Comparison of ENCODE assay signal across 17 mouse cellular contexts in the genomic region with DNA sequence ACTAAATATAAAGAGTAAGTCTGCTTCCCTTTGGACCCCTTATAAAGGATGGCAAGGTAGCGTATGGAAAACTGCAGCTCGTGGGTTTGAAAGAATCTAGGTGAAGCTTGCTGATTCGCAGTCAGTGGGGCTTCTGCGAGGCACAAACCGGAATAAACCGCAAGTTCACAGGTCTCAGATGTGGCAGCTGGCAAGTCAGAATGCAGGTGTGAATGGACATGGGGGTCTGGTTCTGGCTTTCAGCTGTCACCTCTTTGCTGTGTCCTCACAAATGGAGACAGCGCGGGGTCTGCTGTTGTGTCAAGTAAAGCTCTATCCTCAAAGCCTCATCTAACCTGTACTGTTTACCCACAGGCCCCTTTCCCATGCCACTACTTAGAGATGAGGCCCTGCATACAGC.
A peak's percentile ranks its signal among the peaks of the same experiment; 100 is the strongest.
DNase-seq lines count a peak whose midpoint lies in the region; ATAC-seq lines count a peak whose summit lies in the region.
"Had no signal": no experiment of that assay in that cellular context is flagged by ENCODE, and none has a peak within 500 bp of the region (broad histone marks: within the 10 kb centered on the region; RNA-seq: fewer than 3 reads in every experiment).

No protein-coding gene starts in this region.

- no peak overlapping the region for H3K27ac ChIP-seq in heart, embryonic 10.5 days
- 0 out of 2 replicates have a peak overlapping the region, but pooled peaks have one; percentile 46 for H3K27ac ChIP-seq in midbrain, embryonic 10.5 days (replicated peaks)
- no peak overlapping the region for H3K27ac ChIP-seq in midbrain, embryonic 16.5 days (ENCODE audit: low read length)
- H3K27ac ChIP-seq in neural tube, embryonic 15.5 days (replicated peaks): no peak overlapping the region
- H3K27ac ChIP-seq: embryonic facial prominence, embryonic 13.5 days; forebrain, embryonic 12.5 days had no signal

- H3K4me3 ChIP-seq in heart, embryonic 10.5 days: no peak overlapping the region
- H3K4me3 ChIP-seq in midbrain, embryonic 10.5 days: no peak overlapping the region
- H3K4me3 ChIP-seq in midbrain, embryonic 16.5 days (ENCODE audit: low read depth, low read length): no peak overlapping the region
- no peak overlapping the region for H3K4me3 ChIP-seq in neural tube, embryonic 15.5 days (replicated peaks)
- H3K4me3 ChIP-seq: embryonic facial prominence, embryonic 13.5 days; forebrain, embryonic 12.5 days had no signal

- no peaks in the 10 kb centered on the region for H3K9me3 ChIP-seq in heart, embryonic 10.5 days
- no peaks in the 10 kb centered on the region for H3K9me3 ChIP-seq in midbrain, embryonic 10.5 days (replicated peaks)
- no peaks in the 10 kb centered on the region for H3K9me3 ChIP-seq in midbrain, embryonic 16.5 days (replicated peaks; ENCODE audit: control insufficient read depth, low read length, poor library complexity, severe bottlenecking)
- H3K9me3 ChIP-seq in neural tube, embryonic 15.5 days (replicated peaks): no peaks in the 10 kb centered on the region
- H3K9me3 ChIP-seq: embryonic facial prominence, embryonic 13.5 days; forebrain, embryonic 12.5 days had no signal

- no peak overlapping the region for H3K4me2 ChIP-seq in midbrain, embryonic 16.5 days (ENCODE audit: low read length)
- no peak overlapping the region for H3K4me2 ChIP-seq in neural tube, embryonic 15.5 days
- H3K4me2 ChIP-seq: embryonic facial prominence, embryonic 13.5 days; forebrain, embryonic 12.5 days had no signal

- H3K27me3 ChIP-seq in heart, embryonic 10.5 days (ENCODE audit: insufficient read depth, poor library complexity, severe bottlenecking): no peaks in the 10 kb centered on the region
- H3K27me3 ChIP-seq in midbrain, embryonic 10.5 days (ENCODE audit: low read depth, poor library complexity, severe bottlenecking): no peaks in the 10 kb centered on the region
- no peaks in the 10 kb centered on the region for H3K27me3 ChIP-seq in midbrain, embryonic 16.5 days (ENCODE audit: control insufficient read depth, insufficient read depth, low read depth, low read length)
- no peaks in the 10 kb centered on the region for H3K27me3 ChIP-seq in neural tube, embryonic 15.5 days (replicated peaks)
- H3K27me3 ChIP-seq: embryonic facial prominence, embryonic 13.5 days; forebrain, embryonic 12.5 days had no signal

- ATAC-seq in midbrain, embryonic 16.5 days: no peak
- ATAC-seq in neural tube, embryonic 15.5 days (ENCODE audit: low FRiP score): no peak
- ATAC-seq: forebrain, embryonic 16.5 days had no signal

- peaks cover 23% of the 10 kb centered on the region for H3K4me1 ChIP-seq in heart, embryonic 10.5 days
- H3K4me1 ChIP-seq in midbrain, embryonic 10.5 days: peaks cover 16% of the 10 kb centered on the region
- H3K4me1 ChIP-seq in midbrain, embryonic 16.5 days (ENCODE audit: control insufficient read depth, insufficient read depth, low read length): peaks cover 3% of the 10 kb centered on the region
- H3K4me1 ChIP-seq in neural tube, embryonic 15.5 days: peaks cover 18% of the 10 kb centered on the region

- intact Hi-C loops in heart, postnatal 10 days (cut with DNase I): no loop called here

- H3K9ac ChIP-seq in midbrain, embryonic 16.5 days (ENCODE audit: low read depth, low read length): no peak overlapping the region
- H3K9ac ChIP-seq in neural tube, embryonic 15.5 days (replicated peaks): no peak overlapping the region
- H3K9ac ChIP-seq: embryonic facial prominence, embryonic 13.5 days; forebrain, embryonic 12.5 days had no signal

- 82% methylated on average over 8 of the region's 8 CpGs for WGBS in heart, embryonic 10.5 days
- WGBS in midbrain, embryonic 10.5 days: 93% methylated on average over 8 of the region's 8 CpGs
- WGBS in midbrain, embryonic 16.5 days: 93% methylated on average over 8 of the region's 8 CpGs
- 89% methylated on average over 8 of the region's 8 CpGs for WGBS in neural tube, embryonic 15.5 days

- no peaks in the 10 kb centered on the region for H3K36me3 ChIP-seq in heart, embryonic 10.5 days
- no peaks in the 10 kb centered on the region for H3K36me3 ChIP-seq in midbrain, embryonic 10.5 days
- H3K36me3 ChIP-seq in midbrain, embryonic 16.5 days (ENCODE audit: control insufficient read depth, insufficient read depth, low read length): no peaks in the 10 kb centered on the region
- no peaks in the 10 kb centered on the region for H3K36me3 ChIP-seq in neural tube, embryonic 15.5 days
- H3K36me3 ChIP-seq: forebrain, embryonic 12.5 days had no signal

- DNase-seq in heart, embryonic 10.5 days (ENCODE audit: low spot score): peak; percentile 14
- no peak for DNase-seq in heart, postnatal 10 days
- DNase-seq in midbrain, embryonic 10.5 days (ENCODE audit: low spot score): no peak
- DNase-seq in thymus, postnatal 0 days (ENCODE audit: low spot score): peak; percentile 83
- DNase-seq in thymus, postnatal 36 days: peak; percentile 15 to 49
- no peak for DNase-seq in spleen, postnatal 4 days (ENCODE audit: low spot score in 2 of 2)
- DNase-seq: adrenal gland, postnatal 14 days; cerebellum, adult 11-12 months; cerebellum, adult 9-11 months; cerebellum, postnatal 36 days; gastrocnemius, postnatal 10 days; heart, postnatal 14 days had no signal

Comparison
In these comparisons a context has a peak if more than half of its experiments do, and no peak if none do; other contexts are left out.
1. DNase-seq: peak in heart, embryonic 10.5 days (single experiment), thymus, postnatal 0 days (single experiment) and thymus, postnatal 36 days (2 of 2); none in heart, postnatal 10 days (0 of 2), midbrain, embryonic 10.5 days (single experiment) and spleen, postnatal 4 days (0 of 2).